Comparison of ENCODE assay signal across 22 mouse cellular contexts in genomic region chr16:37865841-37866240, GRCm38 (mm10). TPM values are rescaled to one million over a fixed set of nuclear protein-coding genes. Genes with fewer than 3 reads are reported as not detected.
"Had no signal": no experiment of that assay in that cellular context is flagged by ENCODE, and none has a peak within 500 bp of the region (broad histone marks: within the 10 kb centered on the region; RNA-seq: fewer than 3 reads in every experiment).

No protein-coding gene starts in this region.

- ATAC-seq: liver, postnatal 0 days; lung, postnatal 0 days; midbrain, embryonic 16.5 days had no signal

- H3K9me3 ChIP-seq: liver, embryonic 15.5 days; lung, embryonic 15.5 days; midbrain, embryonic 12.5 days; neural tube, embryonic 13.5 days; neural tube, embryonic 15.5 days had no signal

- H3K36me3 ChIP-seq: liver, embryonic 15.5 days; lung, embryonic 15.5 days; midbrain, embryonic 12.5 days; neural tube, embryonic 13.5 days; neural tube, embryonic 15.5 days had no signal

- DNase-seq: liver, postnatal 0 days; lung, adult 2 months; lung, postnatal 14 days; lung, postnatal 36 days; midbrain, embryonic 14.5 days; retina, postnatal 1 day; right cerebral cortex, postnatal 14 days; thymus, adult 18-20 months; thymus, postnatal 14 days; thymus, postnatal 36 days had no signal

- H3K9ac ChIP-seq: liver, embryonic 15.5 days; liver, postnatal 0 days; lung, embryonic 15.5 days; midbrain, embryonic 12.5 days; neural tube, embryonic 13.5 days; neural tube, embryonic 15.5 days had no signal

- H3K4me2 ChIP-seq: liver, embryonic 15.5 days; lung, embryonic 15.5 days; midbrain, embryonic 12.5 days; neural tube, embryonic 13.5 days; neural tube, embryonic 15.5 days had no signal

- H3K4me3 ChIP-seq: liver, embryonic 15.5 days; lung, embryonic 15.5 days; megakaryocyte, embryonic 14.5 days; midbrain, embryonic 12.5 days; neural tube, embryonic 13.5 days; neural tube, embryonic 15.5 days had no signal

- H3K27me3 ChIP-seq: liver, embryonic 15.5 days; lung, embryonic 15.5 days; megakaryocyte, embryonic 14.5 days; midbrain, embryonic 12.5 days; neural tube, embryonic 13.5 days; neural tube, embryonic 15.5 days had no signal

- H3K27ac ChIP-seq: liver, embryonic 15.5 days; lung, embryonic 15.5 days; macrophage; midbrain, embryonic 12.5 days; neural tube, embryonic 13.5 days; neural tube, embryonic 15.5 days had no signal

RNA-seq across cellular contexts. Expression of gene Gm36028, which starts 4.9 kb away (rescaled TPM):
- polyA plus RNA-seq: liver, postnatal 0 days; macrophage; midbrain, embryonic 16.5 days; neural tube, embryonic 11.5 days; neural tube, embryonic 15.5 days; spleen, adult 2 months; stomach, embryonic 14.5 days had no signal

RNA-seq across cellular contexts. Expression of gene Gpr156, which starts 50.5 kb away (rescaled TPM):
- polyA plus RNA-seq: liver, embryonic 15.5 days; macrophage had no signal
